Mouse (Mus musculus): ENCODE measurements around the gene Enox2.

GRCm38 (mm10) chrX:49112412-49112811 lies 175.6 kb downstream of the Enox2 start:
- TF ChIP-seq CTCF (conservative IDR thresholded peaks at IDR 0.05; ENCODE audit: low read length) = no peak
- TF ChIP-seq POU5F1 (IDR thresholded peaks at IDR 0.05; ENCODE audit: borderline replicate concordance, low read length) = no peak
- peak; percentile 54; the same call in 1 of the 2 replicates for TF ChIP-seq NANOG (IDR thresholded peaks at IDR 0.05; ENCODE audit: borderline replicate concordance, low read length)
